Mouse (Mus musculus) right cerebral cortex, postnatal 25 days (tissue): ENCODE data around the gene Npff.

Experiments used
- DNase-seq: peaks from one replicate; pipeline ENCODE4 v3.0.0; 2022

The Npff gene

GRCm38 (mm10) chr15:102519211-102520141, 5.3 kb downstream of the Npff start:
- DNase-seq, result no peak

- DNase-seq, result no peak
These were observed 5.9 kb downstream of the Npff start for GRCm38 (mm10) chr15:102518859-102519201.

- DNase-seq, result peak; percentile 100
These were observed 6.5 kb downstream of the Npff start, which contains the start of gene Tarbp2 for GRCm38 (mm10) chr15:102517976-102518858. Gene Tarbp2, plus strand, starts transcription at chr15:102518192.

GRCm38 (mm10) chr15:102517631-102517975, 7.1 kb downstream of the Npff start:
- no peak for DNase-seq

- peak; percentile 86 for DNase-seq
These were observed 7.9 kb downstream of the Npff start, which contains the start of gene Map3k12 for GRCm38 (mm10) chr15:102516728-102517404. Gene Map3k12, minus strand, starts transcription at chr15:102517064.

GRCm38 (mm10) chr15:102516293-102516692, 8.4 kb downstream of the Npff start:
- peak; percentile 50 for DNase-seq

- DNase-seq, result no peak
These were observed 9.0 kb downstream of the Npff start for GRCm38 (mm10) chr15:102515791-102516190.

DNA sequence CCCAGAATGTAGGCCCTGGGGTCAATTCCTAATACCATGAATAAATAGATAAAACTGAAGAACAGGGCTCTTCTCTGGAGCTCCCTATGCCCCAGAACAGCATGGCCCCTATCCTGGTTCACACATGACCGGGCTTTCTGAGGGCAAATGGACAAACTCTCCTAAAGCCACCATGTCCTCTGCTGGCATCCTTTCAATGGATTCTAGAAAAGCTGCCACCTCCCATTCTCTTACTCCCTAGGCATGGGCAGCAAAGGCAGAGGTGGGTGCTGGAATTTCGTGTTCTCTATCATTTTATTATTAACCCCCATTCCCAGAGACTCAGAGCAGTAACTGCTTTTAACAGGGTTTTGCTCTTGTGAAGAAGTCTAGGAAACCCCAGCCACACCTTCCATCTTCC, 9.5 kb downstream of the Npff start:
- DNase-seq, result no peak

DNA sequence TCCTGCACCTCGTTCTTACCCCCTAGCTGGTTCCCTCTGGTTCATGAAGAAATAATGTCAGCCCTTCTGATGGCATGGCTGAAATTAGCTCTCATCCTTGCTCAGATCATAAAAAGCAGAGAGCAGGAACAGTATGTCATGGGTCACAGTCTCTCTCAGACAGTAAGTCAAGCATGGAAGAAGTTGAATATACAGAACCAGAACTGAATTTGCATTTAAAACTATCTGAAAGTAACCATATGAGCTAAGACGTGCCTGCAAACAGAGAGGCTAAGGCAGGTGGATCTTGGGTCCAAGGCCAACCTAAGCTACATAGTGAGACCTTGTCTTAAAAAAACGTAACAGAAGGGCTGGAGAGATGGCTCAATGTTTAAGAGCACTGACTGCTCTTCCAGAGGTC, 11.7 kb downstream of the Npff start:
- no peak for DNase-seq

- DNase-seq, result no peak
These were observed 12.3 kb downstream of the Npff start for GRCm38 (mm10) chr15:102512471-102512870.

GRCm38 (mm10) chr15:102512010-102512409, 12.7 kb downstream of the Npff start:
- no peak for DNase-seq

GRCm38 (mm10) chr15:102511285-102511833, 13.4 kb downstream of the Npff start:
- DNase-seq, result no peak

DNA sequence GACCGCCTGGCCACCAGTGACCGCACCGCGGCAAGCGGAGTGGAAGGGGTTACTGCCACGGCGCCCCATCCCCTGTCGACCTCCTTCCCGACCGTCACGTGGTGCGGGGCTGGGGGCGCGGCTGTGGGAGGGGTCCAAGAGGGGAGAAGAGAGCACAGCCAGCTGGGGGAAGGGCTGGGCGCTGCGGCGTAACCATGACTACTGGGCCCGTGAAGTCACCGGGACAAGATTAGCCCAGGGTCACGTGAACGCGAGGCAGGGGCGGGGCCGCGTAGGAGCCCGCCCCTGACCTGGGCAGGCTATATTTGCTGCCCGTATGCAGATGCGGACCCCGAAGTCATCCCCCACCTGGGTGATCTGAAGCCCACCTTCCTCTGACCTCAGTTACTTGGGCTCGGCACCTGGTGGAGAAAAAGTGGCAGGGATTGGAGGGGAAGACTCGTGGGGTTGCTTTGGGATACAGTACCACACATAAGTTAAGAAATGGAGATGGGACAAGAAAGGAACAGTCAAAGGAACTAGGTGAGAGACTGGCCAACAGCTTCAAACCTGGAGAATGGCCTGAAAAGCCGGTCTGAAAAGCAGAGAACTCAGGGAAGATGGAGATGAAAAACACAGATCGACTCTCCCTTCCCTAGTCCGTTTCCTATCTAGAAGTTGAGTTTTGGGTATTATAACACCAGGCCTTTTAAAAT, 14.0 kb downstream of the Npff start:
- peak; percentile 87 for DNase-seq

GRCm38 (mm10) chr15:102510110-102510509, 14.6 kb downstream of the Npff start:
- no peak for DNase-seq

DNA sequence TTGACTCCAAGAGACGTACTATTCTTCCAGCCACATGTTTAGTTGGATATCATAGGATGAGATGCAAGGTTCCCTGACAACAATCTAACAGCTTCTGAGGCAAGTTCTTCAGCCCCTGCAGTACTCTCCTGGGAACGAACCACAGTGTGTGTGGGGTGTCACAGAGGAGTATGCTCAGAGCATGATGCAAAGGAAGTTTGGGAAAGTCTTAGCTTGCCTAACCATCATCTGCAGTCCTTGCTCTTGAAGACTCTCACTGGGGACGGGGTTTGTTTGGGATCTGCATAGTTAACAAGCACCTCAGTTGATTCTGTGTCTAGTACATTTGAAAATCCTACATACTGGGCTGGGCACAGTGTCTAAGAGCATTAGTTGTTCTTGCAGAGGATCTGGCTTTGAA, 16.4 kb downstream of the Npff start:
- DNase-seq, result no peak

GRCm38 (mm10) chr15:102507561-102507960, 17.2 kb downstream of the Npff start:
- DNase-seq, result no peak

GRCm38 (mm10) chr15:102506864-102507263, 17.9 kb downstream of the Npff start:
- DNase-seq, result no peak

DNA sequence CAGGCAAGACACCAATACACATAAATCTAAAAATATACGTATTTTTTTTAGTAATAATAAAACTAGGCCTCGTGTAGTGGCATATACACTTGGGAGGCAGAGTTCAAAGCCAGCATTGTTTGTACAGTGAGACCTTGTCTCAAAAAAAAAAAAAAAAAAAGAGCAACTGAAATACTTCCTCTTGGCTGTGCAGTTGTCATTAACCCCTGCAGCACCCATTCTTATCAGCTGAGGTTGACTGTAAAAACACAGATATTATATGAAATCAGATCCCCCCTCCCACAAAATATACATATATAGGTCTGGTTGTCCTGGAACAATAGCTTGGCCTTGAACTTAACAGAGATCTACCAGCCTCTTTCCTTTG, 18.3 kb downstream of the Npff start:
- no peak for DNase-seq

DNA sequence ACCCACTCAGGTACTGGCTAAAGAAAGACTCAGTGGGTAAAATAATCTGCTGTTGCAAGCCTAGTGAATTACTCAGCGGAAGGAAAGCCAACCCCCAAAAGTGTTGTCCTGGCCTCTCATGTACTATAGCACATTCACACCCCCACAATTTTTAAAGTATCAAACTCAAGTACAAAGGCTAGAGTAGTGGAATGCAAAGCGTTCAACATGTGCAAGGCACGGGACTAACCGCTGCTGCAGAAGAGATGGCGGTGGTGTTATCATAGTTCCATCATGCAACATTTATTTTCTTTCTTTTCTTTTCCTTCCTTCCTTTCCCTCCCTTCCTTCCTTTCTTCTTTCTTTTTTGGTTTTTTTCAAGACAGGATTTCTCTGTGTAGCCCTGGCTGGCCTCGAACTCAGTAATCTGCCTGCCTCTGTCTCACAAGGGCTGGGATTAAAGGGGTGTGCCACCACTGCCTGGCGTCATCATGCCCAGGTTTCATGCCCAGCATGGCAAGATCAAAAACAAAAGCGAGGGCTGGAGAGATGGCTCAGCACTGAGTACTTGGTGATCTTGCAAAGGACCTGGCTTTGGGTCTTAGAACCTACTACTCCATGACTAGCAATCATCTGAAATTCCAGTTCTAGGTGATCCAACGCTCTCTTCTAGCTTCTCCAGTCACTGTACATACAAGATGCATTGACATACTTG, 18.8 kb downstream of the Npff start:
- no peak for DNase-seq

DNA sequence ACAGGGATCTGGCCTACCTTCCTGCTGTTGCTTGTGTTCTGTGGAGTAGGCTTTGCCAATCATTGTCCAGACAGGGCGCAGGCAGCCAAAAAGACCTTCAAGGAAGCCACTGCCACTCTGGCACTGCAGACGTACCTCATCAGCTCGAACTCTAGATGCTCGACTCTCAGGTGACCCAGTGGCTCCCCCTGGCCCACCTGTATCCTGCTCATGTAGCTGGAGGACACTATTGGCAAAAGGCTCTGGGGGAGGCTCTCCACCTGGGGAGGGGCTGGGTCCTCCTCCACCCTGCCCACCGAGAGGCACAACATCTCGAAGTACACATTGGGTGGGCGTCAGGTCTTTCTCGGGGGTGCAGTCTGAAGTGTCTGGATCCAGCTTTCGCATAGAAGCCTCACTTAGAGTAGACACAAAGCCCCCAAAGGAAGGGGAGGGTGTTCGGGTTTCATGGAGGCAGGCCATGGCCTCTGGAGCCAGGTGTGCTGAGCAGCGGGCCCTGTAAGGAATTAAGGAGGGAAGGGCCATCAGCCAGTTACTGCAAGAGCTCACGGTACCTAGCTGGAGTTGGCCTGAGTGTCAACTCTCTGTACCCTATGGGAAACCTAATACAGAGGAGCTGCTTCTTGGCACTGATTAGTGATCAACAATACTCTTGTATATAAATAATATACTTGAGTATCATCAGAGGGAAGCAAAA, 19.5 kb downstream of the Npff start:
- no peak for DNase-seq
